Mouse (Mus musculus): ENCODE data around the gene Arl5a. TPM values are rescaled to one million over a fixed set of nuclear protein-coding genes. Genes with fewer than 3 reads are reported as not detected.

Gene Arl5a
- total and polyA plus RNA-seq, 2 experiments from 2014 or later, result 27.8 to 56.5 TPM

DNA sequence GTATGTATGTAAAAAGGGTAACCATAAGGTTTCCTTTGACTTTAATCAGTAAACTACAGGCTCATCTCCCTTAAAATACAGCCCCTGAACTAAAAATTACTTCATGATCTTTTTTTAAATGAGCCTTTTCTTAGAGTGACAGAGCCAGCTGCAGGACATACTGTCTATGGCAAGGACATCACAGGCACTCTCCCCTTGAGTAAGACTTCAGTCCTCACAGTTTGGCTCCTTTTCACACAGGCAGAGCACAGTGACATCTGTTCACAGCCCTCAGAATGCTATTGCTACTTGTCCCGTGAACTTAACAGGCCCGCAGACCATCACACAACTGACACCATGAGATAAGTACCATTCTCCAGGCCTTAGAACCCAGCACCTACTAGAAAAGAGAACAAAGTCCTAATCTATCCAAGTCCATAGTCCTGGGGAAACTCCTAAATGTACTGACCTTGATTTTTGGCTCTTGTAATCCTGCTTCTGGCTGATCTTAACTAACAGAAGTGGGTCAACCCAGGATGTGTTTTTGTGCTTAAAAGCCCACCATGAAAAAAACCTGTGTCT is 34.2 kb downstream of the Arl5a start:
- no peak overlapping the region for H3K4me2 ChIP-seq (ENCODE audit: low read depth, low read length, poor library complexity, severe bottlenecking)
- WGBS, result 63% methylated on average over 2 of the region's 2 CpGs
- H3K9ac ChIP-seq (replicated peaks; ENCODE audit: low read length, poor library complexity, severe bottlenecking), result no peak overlapping the region
- TF ChIP-seq CTCF (IDR thresholded peaks at IDR 0.05), result no peak
- H3K9me3 ChIP-seq (ENCODE audit: low read length), result no peaks in the 10 kb centered on the region
- no peaks in the 10 kb centered on the region for H3K4me1 ChIP-seq (ENCODE audit: insufficient read depth, low read length)
- H3K27ac ChIP-seq (ENCODE audit: low read depth, low read length), result no peak overlapping the region
- H3K4me3 ChIP-seq (ENCODE audit: low read depth, low read length), result no peak overlapping the region
- no peaks in the 10 kb centered on the region for H3K27me3 ChIP-seq (ENCODE audit: insufficient read depth, low read length)
- DNase-seq (ENCODE audit: low spot score) (no peak), ATAC-seq (ENCODE audit: low FRiP score) (no peak)
- H3K36me3 ChIP-seq (ENCODE audit: insufficient read depth, low read length), result no peaks in the 10 kb centered on the region

DNA sequence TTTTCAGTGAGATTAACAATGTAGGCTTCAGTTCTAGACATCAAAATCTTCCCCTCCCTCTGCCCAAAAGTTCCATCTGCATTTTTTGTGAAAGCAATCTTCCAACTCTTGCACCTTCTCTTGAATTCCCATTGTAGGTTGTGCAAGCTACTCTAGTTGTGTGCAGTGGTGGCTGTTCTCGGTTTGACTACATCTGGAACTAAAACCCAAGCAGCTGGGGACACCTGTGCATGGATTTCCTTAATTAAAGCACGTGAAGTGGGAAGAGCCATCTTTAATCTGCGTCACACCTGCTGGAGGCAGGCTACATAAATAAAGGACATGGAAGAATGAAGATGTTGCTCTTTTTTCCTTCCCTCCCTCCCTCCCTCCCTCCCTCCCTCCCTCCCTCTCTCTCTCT is 34.7 kb downstream of the Arl5a start:
- no peaks in the 10 kb centered on the region for H3K9me3 ChIP-seq (ENCODE audit: low read length)
- ATAC-seq (ENCODE audit: low FRiP score) (no peak), DNase-seq (ENCODE audit: low spot score) (no peak)
- TF ChIP-seq CTCF (IDR thresholded peaks at IDR 0.05), result no peak
- H3K27me3 ChIP-seq (ENCODE audit: insufficient read depth, low read length), result no peaks in the 10 kb centered on the region
- no peak overlapping the region for H3K9ac ChIP-seq (replicated peaks; ENCODE audit: low read length, poor library complexity, severe bottlenecking)
- no peaks in the 10 kb centered on the region for H3K36me3 ChIP-seq (ENCODE audit: insufficient read depth, low read length)
- H3K4me2 ChIP-seq (ENCODE audit: low read depth, low read length, poor library complexity, severe bottlenecking), result no peak overlapping the region
- 71% methylated on average over 3 of the region's 3 CpGs for WGBS
- no peaks in the 10 kb centered on the region for H3K4me1 ChIP-seq (ENCODE audit: insufficient read depth, low read length)
- H3K27ac ChIP-seq (ENCODE audit: low read depth, low read length), result no peak overlapping the region
- no peak overlapping the region for H3K4me3 ChIP-seq (ENCODE audit: low read depth, low read length)

- H3K9ac ChIP-seq (replicated peaks; ENCODE audit: low read length, poor library complexity, severe bottlenecking), result no peak overlapping the region
- WGBS, result 91% methylated on average over 6 of the region's 6 CpGs
- DNase-seq (ENCODE audit: low spot score), result no peak
- no peak overlapping the region for H3K4me2 ChIP-seq (ENCODE audit: low read depth, low read length, poor library complexity, severe bottlenecking)
- TF ChIP-seq CTCF (IDR thresholded peaks at IDR 0.05), result no peak
- no peak overlapping the region for H3K4me3 ChIP-seq (ENCODE audit: low read depth, low read length)
- H3K9me3 ChIP-seq (ENCODE audit: low read length), result no peaks in the 10 kb centered on the region
- H3K27ac ChIP-seq (ENCODE audit: low read depth, low read length), result no peak overlapping the region
- no peak for ATAC-seq (ENCODE audit: low FRiP score)
- H3K36me3 ChIP-seq (ENCODE audit: insufficient read depth, low read length), result no peaks in the 10 kb centered on the region
- H3K4me1 ChIP-seq (ENCODE audit: insufficient read depth, low read length), result no peaks in the 10 kb centered on the region
- no peaks in the 10 kb centered on the region for H3K27me3 ChIP-seq (ENCODE audit: insufficient read depth, low read length)
These were observed 38.2 kb downstream of the Arl5a start for GRCm38 (mm10) chr2:52386451-52386850.

- Histone ChIP-seq H3K9ac (replicated peaks; ENCODE audit: low read length, poor library complexity, severe bottlenecking) (no peak overlapping the region), H3K4me3 (ENCODE audit: low read depth, low read length) (no peak overlapping the region), H3K4me1 (ENCODE audit: insufficient read depth, low read length) (no peaks in the 10 kb centered on the region), H3K9me3 (ENCODE audit: low read length) (no peaks in the 10 kb centered on the region), H3K27ac (ENCODE audit: low read depth, low read length) (no peak overlapping the region), H3K4me2 (ENCODE audit: low read depth, low read length, poor library complexity, severe bottlenecking) (no peak overlapping the region), H3K27me3 (ENCODE audit: insufficient read depth, low read length) (no peaks in the 10 kb centered on the region), H3K36me3 (ENCODE audit: insufficient read depth, low read length) (no peaks in the 10 kb centered on the region)
- no peak for TF ChIP-seq CTCF (IDR thresholded peaks at IDR 0.05)
- 67% methylated on average over 7 of the region's 7 CpGs for WGBS
- ATAC-seq (ENCODE audit: low FRiP score) (no peak), DNase-seq (ENCODE audit: low spot score) (no peak)
These were observed 38.7 kb downstream of the Arl5a start for GRCm38 (mm10) chr2:52386037-52386436.

DNA sequence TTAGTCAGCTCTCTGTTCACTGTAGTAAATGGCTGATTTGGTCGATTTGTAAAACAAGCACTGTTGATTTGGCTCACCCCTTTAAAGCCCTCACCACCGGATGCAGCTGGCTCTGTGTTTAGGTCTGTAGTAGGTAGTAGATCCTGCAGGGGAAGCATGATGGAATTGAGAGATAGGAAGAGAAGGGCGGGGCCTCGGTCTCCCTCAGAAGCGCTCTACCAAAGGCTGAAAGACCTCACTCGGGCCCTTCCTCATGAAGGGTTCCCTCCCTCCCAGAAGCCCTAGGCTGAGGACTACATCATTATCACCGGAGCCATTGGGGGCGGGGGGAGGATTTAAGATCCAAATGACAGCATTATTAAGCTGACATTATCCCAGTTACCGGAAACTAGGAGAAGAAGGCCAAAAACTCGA is 45.8 kb downstream of the Arl5a start:
- H3K4me1 ChIP-seq (ENCODE audit: insufficient read depth, low read length), result no peaks in the 10 kb centered on the region
- no peak overlapping the region for H3K4me3 ChIP-seq (ENCODE audit: low read depth, low read length)
- ATAC-seq (ENCODE audit: low FRiP score) (no peak), DNase-seq (ENCODE audit: low spot score) (no peak)
- no peak overlapping the region for H3K9ac ChIP-seq (replicated peaks; ENCODE audit: low read length, poor library complexity, severe bottlenecking)
- no peaks in the 10 kb centered on the region for H3K9me3 ChIP-seq (ENCODE audit: low read length)
- no peak overlapping the region for H3K27ac ChIP-seq (ENCODE audit: low read depth, low read length)
- no peak overlapping the region for H3K4me2 ChIP-seq (ENCODE audit: low read depth, low read length, poor library complexity, severe bottlenecking)
- no peaks in the 10 kb centered on the region for H3K36me3 ChIP-seq (ENCODE audit: insufficient read depth, low read length)
- no peaks in the 10 kb centered on the region for H3K27me3 ChIP-seq (ENCODE audit: insufficient read depth, low read length)
- 73% methylated on average over 10 of the region's 10 CpGs for WGBS
- no peak for TF ChIP-seq CTCF (IDR thresholded peaks at IDR 0.05)

- DNase-seq (ENCODE audit: low spot score) (no peak), ATAC-seq (ENCODE audit: low FRiP score) (no peak)
- 42% methylated on average over 7 of the region's 7 CpGs for WGBS
- no peaks in the 10 kb centered on the region for H3K4me1 ChIP-seq (ENCODE audit: insufficient read depth, low read length)
- H3K36me3 ChIP-seq (ENCODE audit: insufficient read depth, low read length), result no peaks in the 10 kb centered on the region
- no peak for TF ChIP-seq CTCF (IDR thresholded peaks at IDR 0.05)
- H3K9me3 ChIP-seq (ENCODE audit: low read length), result no peaks in the 10 kb centered on the region
- H3K4me2 ChIP-seq (ENCODE audit: low read depth, low read length, poor library complexity, severe bottlenecking), result 0 out of 2 replicates have a peak within 1 kb of the TSS, but pooled peaks have one; percentile 4
- H3K27ac ChIP-seq (ENCODE audit: low read depth, low read length), result no peak within 1 kb of the TSS
- H3K9ac ChIP-seq (replicated peaks; ENCODE audit: low read length, poor library complexity, severe bottlenecking), result no peak within 1 kb of the TSS
- no peak within 1 kb of the TSS for H3K4me3 ChIP-seq (ENCODE audit: low read depth, low read length)
- H3K27me3 ChIP-seq (ENCODE audit: insufficient read depth, low read length), result no peaks in the 10 kb centered on the region
These were observed 46.3 kb downstream of the Arl5a start, which contains the start of gene Neb for GRCm38 (mm10) chr2:52378448-52378804. Neb (minus strand) TSS chr2:52378474.

Data from midbrain, postnatal 0 days (tissue).